Mouse (Mus musculus): ENCODE results near the gene Thoc5.

Gene Thoc5

GRCm38 (mm10) chr11:4975623-4976022, 80.5 kb downstream of the Thoc5 start:
- DNase-seq: peak; percentile 54 to 82

Data from kidney, adult 8-10 months (tissue).